Mouse (Mus musculus): ENCODE measurements around the gene Chst11. TPM values are rescaled to one million over a fixed set of nuclear protein-coding genes. Genes with fewer than 3 reads are reported as not detected.

Chst11 gene
- 4.3 and 5.2 TPM in 2 replicates for polyA plus RNA-seq (2012; rRNA removed)

GRCm38 (mm10) chr10:82984950-82985699 lies at the start of gene Chst11:
Chst11 (plus strand) TSS chr10:82985498.
- DNase-seq (ENCODE audit: low read depth, low spot score), result no peak
- under 1% methylated on average over 67 of the region's 67 CpGs for WGBS

GRCm38 (mm10) chr10:82935774-82936173 lies 49.5 kb upstream of the Chst11 start:
- 35% methylated on average over 6 of the region's 6 CpGs for WGBS
- peak; percentile 28 for DNase-seq (ENCODE audit: low read depth, low spot score)

GRCm38 (mm10) chr10:82953415-82953814 lies 31.9 kb upstream of the Chst11 start:
- no peak for DNase-seq (ENCODE audit: low read depth, low spot score)
- 62% methylated on average over 4 of the region's 4 CpGs for WGBS

- no peak for DNase-seq (ENCODE audit: low read depth, low spot score)
- WGBS, result 90% methylated on average over 18 of the region's 18 CpGs
Observed at GRCm38 (mm10) chr10:82955117-82955516, 30.2 kb upstream of the Chst11 start.

- WGBS, result 60% methylated on average over 5 of the region's 5 CpGs
- DNase-seq (ENCODE audit: low read depth, low spot score), result no peak
Observed at GRCm38 (mm10) chr10:82958218-82958761, 27.0 kb upstream of the Chst11 start.

GRCm38 (mm10) chr10:82959316-82959715 lies 26.0 kb upstream of the Chst11 start:
- DNase-seq (ENCODE audit: low read depth, low spot score), result no peak

GRCm38 (mm10) chr10:82961302-82961701 lies 24.0 kb upstream of the Chst11 start:
- WGBS, result 61% methylated on average over 7 of the region's 7 CpGs
- DNase-seq (ENCODE audit: low read depth, low spot score), result no peak

GRCm38 (mm10) chr10:82962018-82962417 lies 23.3 kb upstream of the Chst11 start:
- DNase-seq (ENCODE audit: low read depth, low spot score), result no peak
- WGBS, result 92% methylated on average over 4 of the region's 4 CpGs

GRCm38 (mm10) chr10:82962472-82963020 lies 22.8 kb upstream of the Chst11 start:
- 83% methylated on average over 6 of the region's 6 CpGs for WGBS
- no peak for DNase-seq (ENCODE audit: low read depth, low spot score)

GRCm38 (mm10) chr10:82964491-82964890 lies 20.8 kb upstream of the Chst11 start:
- 64% methylated on average over 7 of the region's 7 CpGs for WGBS
- DNase-seq (ENCODE audit: low read depth, low spot score), result no peak

- DNase-seq (ENCODE audit: low read depth, low spot score), result no peak
- whole genome bisulfite sequencing, result 80% methylated on average over 7 of the region's 7 CpGs
Observed at GRCm38 (mm10) chr10:82966672-82967071, 18.6 kb upstream of the Chst11 start.

- DNase-seq (ENCODE audit: low read depth, low spot score), result no peak
- WGBS, result 80% methylated on average over 5 of the region's 5 CpGs
Observed at GRCm38 (mm10) chr10:82969612-82970011, 15.7 kb upstream of the Chst11 start.

- WGBS, result 42% methylated on average over 11 of the region's 11 CpGs
- DNase-seq (ENCODE audit: low read depth, low spot score), result no peak
Observed at GRCm38 (mm10) chr10:82971549-82971948, 13.7 kb upstream of the Chst11 start.

- no peak for DNase-seq (ENCODE audit: low read depth, low spot score)
- 47% methylated on average over 5 of the region's 5 CpGs for WGBS
Observed at GRCm38 (mm10) chr10:82974201-82974600, 11.1 kb upstream of the Chst11 start.

- DNase-seq (ENCODE audit: low read depth, low spot score), result no peak
- WGBS, result 33% methylated on average over 6 of the region's 6 CpGs
Observed at GRCm38 (mm10) chr10:82974627-82975177, 10.6 kb upstream of the Chst11 start.

- 40% methylated on average over 15 of the region's 15 CpGs for WGBS
Observed at GRCm38 (mm10) chr10:82975806-82976205, 9.5 kb upstream of the Chst11 start.

GRCm38 (mm10) chr10:82982286-82982685 lies 3.0 kb upstream of the Chst11 start:
- WGBS, result 88% methylated on average over 3 of the region's 3 CpGs
- no peak for DNase-seq (ENCODE audit: low read depth, low spot score)

More at GRCm38 (mm10) chr10:82975806-82976205, 9.5 kb upstream of the Chst11 start:
- DNase-seq (ENCODE audit: low read depth, low spot score), result peak; percentile 63

GRCm38 (mm10) chr10:82985700-82986131 lies 418 bp downstream of the Chst11 start:
- WGBS, result 1% methylated on average over 32 of the region's 32 CpGs
- DNase-seq (ENCODE audit: low read depth, low spot score), result no peak

GRCm38 (mm10) chr10:82986251-82986992 lies 1.1 kb downstream of the Chst11 start:
- WGBS, result 9% methylated on average over 21 of the region's 21 CpGs
- DNase-seq (ENCODE audit: low read depth, low spot score), result no peak

- WGBS, result 29% methylated on average over 8 of the region's 8 CpGs
- DNase-seq (ENCODE audit: low read depth, low spot score), result no peak
Observed at GRCm38 (mm10) chr10:82986993-82987349, 1.7 kb downstream of the Chst11 start.
